Mouse (Mus musculus): ENCODE data around the gene Gprc5c.

Gprc5c gene

GRCm38 (mm10) chr11:114850452-114851268, at the start of gene Gprc5c:
Gene Gprc5c (plus strand): TSS chr11:114851152.
- no peak for DNase-seq (ENCODE audit: low spot score in 2 of 2)

GRCm38 (mm10) chr11:114801906-114802305, 49.0 kb upstream of the Gprc5c start:
- DNase-seq (ENCODE audit: low spot score in 2 of 2): no peak

- no peak for DNase-seq (ENCODE audit: low spot score in 2 of 2)
Observed at GRCm38 (mm10) chr11:114802540-114803267, 48.2 kb upstream of the Gprc5c start.

- DNase-seq (ENCODE audit: low spot score in 2 of 2): no peak
Observed at GRCm38 (mm10) chr11:114803990-114804389, 47.0 kb upstream of the Gprc5c start.

- DNase-seq (ENCODE audit: low spot score in 2 of 2): no peak
Observed at GRCm38 (mm10) chr11:114807025-114807424, 43.9 kb upstream of the Gprc5c start.

GRCm38 (mm10) chr11:114807686-114808427, 43.1 kb upstream of the Gprc5c start:
- no peak for DNase-seq (ENCODE audit: low spot score in 2 of 2)

GRCm38 (mm10) chr11:114809371-114809770, 41.6 kb upstream of the Gprc5c start:
- no peak for DNase-seq (ENCODE audit: low spot score in 2 of 2)

GRCm38 (mm10) chr11:114810344-114810743, 40.6 kb upstream of the Gprc5c start:
- no peak for DNase-seq (ENCODE audit: low spot score in 2 of 2)

GRCm38 (mm10) chr11:114812731-114813240, 38.2 kb upstream of the Gprc5c start:
- peak; percentile 71 to 86 for DNase-seq (ENCODE audit: low spot score in 2 of 2)

GRCm38 (mm10) chr11:114814873-114815592, 35.9 kb upstream of the Gprc5c start:
- no peak for DNase-seq (ENCODE audit: low spot score in 2 of 2)

- no peak for DNase-seq (ENCODE audit: low spot score in 2 of 2)
Observed at GRCm38 (mm10) chr11:114816934-114817333, 34.0 kb upstream of the Gprc5c start.

GRCm38 (mm10) chr11:114818185-114818584, 32.8 kb upstream of the Gprc5c start:
- DNase-seq (ENCODE audit: low spot score in 2 of 2): no peak

- DNase-seq (ENCODE audit: low spot score in 2 of 2): no peak
Observed at GRCm38 (mm10) chr11:114819110-114819509, 31.8 kb upstream of the Gprc5c start.

GRCm38 (mm10) chr11:114820444-114820843, 30.5 kb upstream of the Gprc5c start:
- DNase-seq (ENCODE audit: low spot score in 2 of 2): no peak

- DNase-seq (ENCODE audit: low spot score in 2 of 2): no peak
Observed at GRCm38 (mm10) chr11:114821325-114821724, 29.6 kb upstream of the Gprc5c start.

GRCm38 (mm10) chr11:114822727-114823126, 28.2 kb upstream of the Gprc5c start:
- DNase-seq (ENCODE audit: low spot score in 2 of 2): no peak

GRCm38 (mm10) chr11:114823199-114823725, 27.7 kb upstream of the Gprc5c start:
- no peak for DNase-seq (ENCODE audit: low spot score in 2 of 2)

GRCm38 (mm10) chr11:114826686-114827085, 24.3 kb upstream of the Gprc5c start:
- DNase-seq (ENCODE audit: low spot score in 2 of 2): no peak

GRCm38 (mm10) chr11:114829499-114830432, 21.2 kb upstream of the Gprc5c start:
- DNase-seq (ENCODE audit: low spot score in 2 of 2): no peak

GRCm38 (mm10) chr11:114830433-114830773, 20.5 kb upstream of the Gprc5c start:
- DNase-seq (ENCODE audit: low spot score in 2 of 2): no peak

Measured in spleen, postnatal 14 days (tissue).